Mouse (Mus musculus) layer of hippocampus, adult 11-12 months (tissue): ENCODE measurements around the gene Dlx1.

Source experiments
- DNase-seq: peaks from one replicate; pipeline ENCODE4 v3.0.0; 2022; ENCODE audit warnings: low spot score

Dlx1 gene

GRCm38 (mm10) chr2:71528714-71529510, 999 bp downstream of the Dlx1 start:
- DNase-seq = no peak

GRCm38 (mm10) chr2:71529511-71530351, 1.8 kb downstream of the Dlx1 start:
- no peak for DNase-seq

- DNase-seq = no peak
Observed at GRCm38 (mm10) chr2:71530391-71531123, 2.6 kb downstream of the Dlx1 start.

GRCm38 (mm10) chr2:71531124-71531590, 3.2 kb downstream of the Dlx1 start:
- no peak for DNase-seq

- no peak for DNase-seq
Observed at GRCm38 (mm10) chr2:71531990-71532970, 4.4 kb downstream of the Dlx1 start.

- no peak for DNase-seq
Observed at GRCm38 (mm10) chr2:71533094-71533493, 5.2 kb downstream of the Dlx1 start.

- DNase-seq = no peak
Observed at GRCm38 (mm10) chr2:71534242-71535052, 6.5 kb downstream of the Dlx1 start.

GRCm38 (mm10) chr2:71540611-71541417, 12.9 kb downstream of the Dlx1 start:
- DNase-seq = no peak

GRCm38 (mm10) chr2:71541418-71542226, 13.7 kb downstream of the Dlx1 start:
- no peak for DNase-seq

GRCm38 (mm10) chr2:71542227-71542815, 14.4 kb downstream of the Dlx1 start:
- DNase-seq = no peak

- no peak for DNase-seq
Observed at GRCm38 (mm10) chr2:71542816-71543301, 14.9 kb downstream of the Dlx1 start.

- DNase-seq = no peak
Observed at GRCm38 (mm10) chr2:71543531-71543930, 15.6 kb downstream of the Dlx1 start.

GRCm38 (mm10) chr2:71543948-71544347, 16.0 kb downstream of the Dlx1 start:
- DNase-seq = no peak

- no peak for DNase-seq
Observed at GRCm38 (mm10) chr2:71544391-71545285, 16.7 kb downstream of the Dlx1 start.

GRCm38 (mm10) chr2:71545401-71545881, 17.5 kb downstream of the Dlx1 start:
- DNase-seq = no peak

- DNase-seq = no peak
Observed at GRCm38 (mm10) chr2:71545882-71546639, 18.1 kb downstream of the Dlx1 start.
